Mouse (Mus musculus): ENCODE measurements around the gene Epb41. TPM values are rescaled to one million over a fixed set of nuclear protein-coding genes. Genes with fewer than 3 reads are reported as not detected.

The Epb41 gene
- total and polyA plus RNA-seq, 3 experiments: 14.7 to 66.6 (median 59.3) TPM

GRCm38 (mm10) chr4:131920595-131921351, 154.3 kb downstream of the Epb41 start:
- peak; percentile 86 for DNase-seq

GRCm38 (mm10) chr4:131920141-131920594, 155.0 kb downstream of the Epb41 start:
- DNase-seq: peak; percentile 73

GRCm38 (mm10) chr4:131919506-131920140, 155.5 kb downstream of the Epb41 start:
- DNase-seq: no peak

GRCm38 (mm10) chr4:131918711-131919500, 156.2 kb downstream of the Epb41 start:
- DNase-seq: peak; percentile 54

GRCm38 (mm10) chr4:131918026-131918533, 157.0 kb downstream of the Epb41 start:
- DNase-seq: peak; percentile 67

- DNase-seq: no peak
These were observed 158.0 kb downstream of the Epb41 start for GRCm38 (mm10) chr4:131917010-131917555.

- DNase-seq: peak; percentile 86
These were observed 158.7 kb downstream of the Epb41 start for GRCm38 (mm10) chr4:131916425-131916824.

GRCm38 (mm10) chr4:131915821-131916328, 159.2 kb downstream of the Epb41 start:
- DNase-seq: no peak

GRCm38 (mm10) chr4:131914891-131915469, 160.1 kb downstream of the Epb41 start:
- no peak for DNase-seq

- no peak for DNase-seq
These were observed 161.0 kb downstream of the Epb41 start for GRCm38 (mm10) chr4:131914046-131914643.

GRCm38 (mm10) chr4:131913526-131913925, 161.6 kb downstream of the Epb41 start:
- peak; percentile 48 for DNase-seq

GRCm38 (mm10) chr4:131911521-131911920, 163.6 kb downstream of the Epb41 start:
- DNase-seq: no peak

GRCm38 (mm10) chr4:131910237-131910994, 164.7 kb downstream of the Epb41 start:
- no peak for DNase-seq

GRCm38 (mm10) chr4:131907912-131908311, 167.2 kb downstream of the Epb41 start:
- DNase-seq: no peak

GRCm38 (mm10) chr4:131906423-131906822, 168.7 kb downstream of the Epb41 start:
- DNase-seq: peak; percentile 43

GRCm38 (mm10) chr4:131904478-131904877, 170.6 kb downstream of the Epb41 start:
- DNase-seq: no peak

- no peak for DNase-seq
These were observed 174.0 kb downstream of the Epb41 start for GRCm38 (mm10) chr4:131901090-131901489.

- DNase-seq: no peak
These were observed 176.0 kb downstream of the Epb41 start for GRCm38 (mm10) chr4:131899180-131899554.

GRCm38 (mm10) chr4:131898503-131899179, 176.5 kb downstream of the Epb41 start:
- no peak for DNase-seq

- DNase-seq: no peak
These were observed 177.3 kb downstream of the Epb41 start for GRCm38 (mm10) chr4:131897787-131898186.
